Mouse (Mus musculus) brain, adult 10 weeks (tissue): ENCODE measurements around the gene Sult3a1. TPM values are rescaled to one million over a fixed set of nuclear protein-coding genes. Genes with fewer than 3 reads are reported as not detected.

Experiments used
- polyA plus RNA-seq: library from polyadenylated mRNA; stranded (reverse); fragments of 350-450 nt; fragmentation: Illumina TruSeq; extraction: RNeasy Lipid Tissue Mini Kit (QIAGEN cat#74804); gene quantifications from one replicate; pipeline ENCODE4 v1.2.3, GENCODE M21; 2015; ENCODE audit warnings: low read depth, low replicate concordance

Sult3a1 gene
- not detected for polyA plus RNA-seq

GRCm38 (mm10) chr10:33857421-33857820 lies at the start of gene Sult3a1:
Gene Sult3a1, plus strand, starts transcription at chr10:33857721.

GRCm38 (mm10) chr10:33904530-33905481 lies 47.3 kb downstream of the Sult3a1 start, which contains the start of gene Rsph4a:
Gene Rsph4a, plus strand, starts transcription at chr10:33905111.

Other genes with a start within 250 kb of the Sult3a1 start
- 49.4 TPM for gene Clvs2, start 233.0 kb upstream of the Sult3a1 start, polyA plus RNA-seq
- gene Sult3a2, start 71.0 kb upstream of the Sult3a1 start, polyA plus RNA-seq: not detected
- 3.5 TPM for gene Rsph4a, start 47.4 kb downstream of the Sult3a1 start, polyA plus RNA-seq
- gene Zup1, start 93.5 kb downstream of the Sult3a1 start, polyA plus RNA-seq: 11.7 TPM
- 102 TPM for gene Rwdd1, start 161.9 kb downstream of the Sult3a1 start, polyA plus RNA-seq
- gene Trappc3l, start 179.9 kb downstream of the Sult3a1 start, polyA plus RNA-seq: not detected
- gene Calhm4, start 186.6 kb downstream of the Sult3a1 start, polyA plus RNA-seq: not detected
- gene Calhm5, start 238.8 kb downstream of the Sult3a1 start, polyA plus RNA-seq: 3.0 TPM